Mouse (Mus musculus) embryonic facial prominence, embryonic 13.5 days (tissue): ENCODE results near the gene Vgll4. TPM values are rescaled to one million over a fixed set of nuclear protein-coding genes. Genes with fewer than 3 reads are reported as not detected.

Experiments
- ATAC-seq: fragments of 200-750 bp; cut with Nextera tagmentation; 2 replicates; pipeline ENCODE4 v1.8.0; 2017; ENCODE audit warnings: low read depth; ENCODE audit not compliant: insufficient number of reproducible peaks, insufficient read depth, low FRiP score, low TSS enrichment
- H3K27ac ChIP-seq: fragments of 300-500 bp; sonication (generic); 2 replicates; pipeline ENCODE4 v1.5.1; 2015; ENCODE audit warnings: moderate library complexity, mild to moderate bottlenecking, inconsistent platforms
- H3K27me3 ChIP-seq: fragments of 300-500 bp; sonication (generic); 2 replicates; pipeline ENCODE4 v1.6.1; 2015; ENCODE audit warnings: mild to moderate bottlenecking, inconsistent platforms
- H3K36me3 ChIP-seq: fragments of 300-500 bp; sonication (generic); 2 replicates; pipeline ENCODE4 v1.6.1; 2015; ENCODE audit warnings: mild to moderate bottlenecking, inconsistent platforms
- H3K4me1 ChIP-seq: fragments of 300-500 bp; sonication (generic); 2 replicates; pipeline ENCODE4 v1.6.1; 2015; ENCODE audit warnings: inconsistent platforms
- H3K4me2 ChIP-seq: fragments of 300-500 bp; sonication (generic); 2 replicates; pipeline ENCODE4 v1.6.1; 2015; ENCODE audit warnings: moderate library complexity, mild to moderate bottlenecking, inconsistent platforms
- H3K4me3 ChIP-seq: fragments of 300-500 bp; sonication (generic); 2 replicates; pipeline ENCODE4 v1.5.1; 2015; ENCODE audit warnings: mild to moderate bottlenecking, inconsistent platforms
- H3K9ac ChIP-seq: fragments of 300-500 bp; sonication (generic); 2 replicates; pipeline ENCODE4 v1.6.1; 2015; ENCODE audit warnings: mild to moderate bottlenecking, inconsistent platforms
- H3K9me3 ChIP-seq: fragments of 300-500 bp; sonication (generic); 2 replicates; pipeline ENCODE4 v1.6.1; 2016; ENCODE audit warnings: inconsistent platforms
- WGBS: fragments of 180-500 bp; shearing (Covaris S2); methylation state at CpG from one replicate; pipeline ENCODE4 v1.1.7; 2015; ENCODE audit warnings: mixed read lengths; 5-methylcytosine and 5-hydroxymethylcytosine counted together
- polyA plus RNA-seq: library from polyadenylated mRNA; unstranded; fragments of >200 nt; fragmentation: Nextera tagmentation; extraction: Ambion mirVana; gene quantifications from 2 replicates; pipeline ENCODE4 v1.2.1, GENCODE M21; 2015

The Vgll4 gene
- polyA plus RNA-seq, 1 experiment from 2014 or later: 148 TPM

- H3K36me3 ChIP-seq: no peaks in the 10 kb centered on the region
- no peak overlapping the region for H3K9ac ChIP-seq
- H3K9me3 ChIP-seq: no peaks in the 10 kb centered on the region
- no peaks in the 10 kb centered on the region for H3K27me3 ChIP-seq
- H3K4me3 ChIP-seq: no peak overlapping the region
- peaks cover 31% of the 10 kb centered on the region for H3K4me1 ChIP-seq
- H3K4me2 ChIP-seq: no peak overlapping the region
- 59% methylated on average over 3 of the region's 3 CpGs for WGBS
- ATAC-seq: no peak
- no peak overlapping the region for H3K27ac ChIP-seq
Measured at GRCm38 (mm10) chr6:114935362-114935761, 34.4 kb downstream of the Vgll4 start.

- 72% methylated on average over 11 of the region's 11 CpGs for WGBS
- H3K4me3 ChIP-seq: no peak overlapping the region
Measured at GRCm38 (mm10) chr6:114934045-114934444, 35.7 kb downstream of the Vgll4 start.

GRCm38 (mm10) chr6:114932991-114933392, 36.8 kb downstream of the Vgll4 start:
- Histone ChIP-seq H3K27ac (0 out of 2 replicates have a peak overlapping the region, but pooled peaks have one; percentile 74), H3K4me1 (peaks cover 42% of the 10 kb centered on the region), H3K27me3 (no peaks in the 10 kb centered on the region), H3K36me3 (no peaks in the 10 kb centered on the region), H3K4me3 (no peak overlapping the region), H3K9ac (no peak overlapping the region), H3K4me2 (no peak overlapping the region), H3K9me3 (no peaks in the 10 kb centered on the region)
- ATAC-seq: no peak
- WGBS: 86% methylated on average over 3 of the region's 3 CpGs

More at GRCm38 (mm10) chr6:114934045-114934444, 35.7 kb downstream of the Vgll4 start:
- Histone ChIP-seq H3K9ac (no peak overlapping the region), H3K4me1 (peaks cover 42% of the 10 kb centered on the region), H3K9me3 (no peaks in the 10 kb centered on the region), H3K36me3 (no peaks in the 10 kb centered on the region), H3K27me3 (no peaks in the 10 kb centered on the region), H3K4me2 (no peak overlapping the region), H3K27ac (no peak overlapping the region)
- no peak for ATAC-seq

- H3K27ac ChIP-seq: peak overlapping the region; percentile 74
- no peak for ATAC-seq
- H3K36me3 ChIP-seq: no peaks in the 10 kb centered on the region
- 34% methylated on average over 5 of the region's 5 CpGs for WGBS
- no peak overlapping the region for H3K4me3 ChIP-seq
- peaks cover 4% of the 10 kb centered on the region; the same call in 1 of the 2 replicates for H3K9me3 ChIP-seq
- H3K9ac ChIP-seq: no peak overlapping the region
- H3K4me1 ChIP-seq: peaks cover 42% of the 10 kb centered on the region
- H3K27me3 ChIP-seq: no peaks in the 10 kb centered on the region
- peak overlapping the region; percentile 48; the same call in 1 of the 2 replicates for H3K4me2 ChIP-seq
Measured at GRCm38 (mm10) chr6:114932116-114932500, 37.7 kb downstream of the Vgll4 start.

- 42% methylated on average over 28 of the region's 28 CpGs for WGBS
- no peaks in the 10 kb centered on the region for H3K36me3 ChIP-seq
- peaks cover 8% of the 10 kb centered on the region; the same call in 1 of the 2 replicates for H3K9me3 ChIP-seq
- ATAC-seq: no peak
- no peaks in the 10 kb centered on the region for H3K27me3 ChIP-seq
- peak overlapping the region; percentile 74 for H3K27ac ChIP-seq
- peaks cover 36% of the 10 kb centered on the region for H3K4me1 ChIP-seq
- H3K4me2 ChIP-seq: peak overlapping the region; percentile 48
- H3K9ac ChIP-seq: no peak overlapping the region
- no peak overlapping the region for H3K4me3 ChIP-seq
Measured at GRCm38 (mm10) chr6:114931212-114932115, 38.3 kb downstream of the Vgll4 start.

- H3K4me2 ChIP-seq: peak overlapping the region; percentile 48; the same call in 1 of the 2 replicates
- H3K4me3 ChIP-seq: no peak overlapping the region
- H3K36me3 ChIP-seq: no peaks in the 10 kb centered on the region
- peaks cover 41% of the 10 kb centered on the region for H3K4me1 ChIP-seq
- H3K27ac ChIP-seq: peak overlapping the region; percentile 74; the same call in 1 of the 2 replicates
- no peak overlapping the region; the same call in 1 of the 2 replicates for H3K9ac ChIP-seq
- WGBS: 88% methylated on average over 8 of the region's 8 CpGs
- no peak for ATAC-seq
- H3K9me3 ChIP-seq: peaks cover 8% of the 10 kb centered on the region; the same call in 1 of the 2 replicates
- H3K27me3 ChIP-seq: no peaks in the 10 kb centered on the region
Measured at GRCm38 (mm10) chr6:114930646-114931045, 39.1 kb downstream of the Vgll4 start.

- H3K27ac ChIP-seq: peak overlapping the region; percentile 74; the same call in 1 of the 2 replicates
- H3K4me2 ChIP-seq: peak overlapping the region; percentile 24; the same call in 1 of the 2 replicates
- ATAC-seq: no peak
- no peak overlapping the region for H3K4me3 ChIP-seq
- H3K9ac ChIP-seq: no peak overlapping the region; the same call in 1 of the 2 replicates
- peaks cover 8% of the 10 kb centered on the region; the same call in 1 of the 2 replicates for H3K9me3 ChIP-seq
- H3K4me1 ChIP-seq: peaks cover 41% of the 10 kb centered on the region
- H3K36me3 ChIP-seq: no peaks in the 10 kb centered on the region
- H3K27me3 ChIP-seq: no peaks in the 10 kb centered on the region
- 51% methylated on average over 11 of the region's 11 CpGs for WGBS
Measured at GRCm38 (mm10) chr6:114930038-114930591, 39.7 kb downstream of the Vgll4 start.

GRCm38 (mm10) chr6:114929346-114929745, 40.4 kb downstream of the Vgll4 start:
- H3K4me1 ChIP-seq: peaks cover 41% of the 10 kb centered on the region
- no peak overlapping the region for H3K9ac ChIP-seq
- no peak for ATAC-seq
- H3K9me3 ChIP-seq: peaks cover 8% of the 10 kb centered on the region; the same call in 1 of the 2 replicates
- H3K27me3 ChIP-seq: no peaks in the 10 kb centered on the region
- no peak overlapping the region for H3K4me2 ChIP-seq
- H3K36me3 ChIP-seq: no peaks in the 10 kb centered on the region
- no peak overlapping the region for H3K4me3 ChIP-seq
- no peak overlapping the region for H3K27ac ChIP-seq

GRCm38 (mm10) chr6:114928462-114928861, 41.3 kb downstream of the Vgll4 start:
- Histone ChIP-seq H3K36me3 (no peaks in the 10 kb centered on the region), H3K4me3 (no peak overlapping the region), H3K9ac (no peak overlapping the region), H3K27ac (no peak overlapping the region), H3K4me1 (peaks cover 38% of the 10 kb centered on the region), H3K4me2 (no peak overlapping the region), H3K9me3 (peaks cover 8% of the 10 kb centered on the region; the same call in 1 of the 2 replicates), H3K27me3 (no peaks in the 10 kb centered on the region)
- ATAC-seq: no peak
- WGBS: 5% methylated on average over 4 of the region's 4 CpGs

GRCm38 (mm10) chr6:114927400-114927799, 42.4 kb downstream of the Vgll4 start:
- H3K4me1 ChIP-seq: peaks cover 37% of the 10 kb centered on the region
- ATAC-seq: no peak
- H3K9me3 ChIP-seq: peaks cover 8% of the 10 kb centered on the region; the same call in 1 of the 2 replicates
- H3K4me3 ChIP-seq: no peak overlapping the region
- no peaks in the 10 kb centered on the region for H3K27me3 ChIP-seq
- no peak overlapping the region for H3K27ac ChIP-seq
- H3K4me2 ChIP-seq: no peak overlapping the region
- no peak overlapping the region for H3K9ac ChIP-seq
- WGBS: 88% methylated on average over 5 of the region's 5 CpGs
- no peaks in the 10 kb centered on the region for H3K36me3 ChIP-seq

- Histone ChIP-seq H3K27me3 (no peaks in the 10 kb centered on the region), H3K4me3 (no peak overlapping the region), H3K4me1 (peaks cover 29% of the 10 kb centered on the region), H3K4me2 (no peak overlapping the region), H3K36me3 (no peaks in the 10 kb centered on the region), H3K9ac (no peak overlapping the region), H3K27ac (no peak overlapping the region), H3K9me3 (peaks cover 8% of the 10 kb centered on the region; the same call in 1 of the 2 replicates)
- 24% methylated on average over 6 of the region's 6 CpGs for WGBS
- ATAC-seq: no peak
Measured at GRCm38 (mm10) chr6:114926369-114927157, 43.2 kb downstream of the Vgll4 start.
